Mouse (Mus musculus) embryonic stem cell, embryonic (primary cell): Measurements from ENCODE around the gene Gpr75.

Experiments used
- CTCF ChIA-PET, 4 experiments: fragments of 300-600 bp in 2 of 4; fragments of 350-600 bp in 2 of 4; sonication (Branson Sonifier 250); formaldehyde crosslinking; loops; one replicate each; lab custom pipeline; 2022; ENCODE audit warnings: inconsistent platforms in 2 of 4; lab: Charles Lee
- POLR2A ChIA-PET, 4 experiments: fragments of 300-600 bp in 2 of 4; fragments of 350-600 bp in 2 of 4; sonication (Branson Sonifier 250); formaldehyde crosslinking; loops; one replicate each; lab custom pipeline; 2022; ENCODE audit warnings: antibody characterized with exemption in 4 of 4, inconsistent platforms in 1 of 4; lab: Charles Lee

Gpr75 gene

DNA sequence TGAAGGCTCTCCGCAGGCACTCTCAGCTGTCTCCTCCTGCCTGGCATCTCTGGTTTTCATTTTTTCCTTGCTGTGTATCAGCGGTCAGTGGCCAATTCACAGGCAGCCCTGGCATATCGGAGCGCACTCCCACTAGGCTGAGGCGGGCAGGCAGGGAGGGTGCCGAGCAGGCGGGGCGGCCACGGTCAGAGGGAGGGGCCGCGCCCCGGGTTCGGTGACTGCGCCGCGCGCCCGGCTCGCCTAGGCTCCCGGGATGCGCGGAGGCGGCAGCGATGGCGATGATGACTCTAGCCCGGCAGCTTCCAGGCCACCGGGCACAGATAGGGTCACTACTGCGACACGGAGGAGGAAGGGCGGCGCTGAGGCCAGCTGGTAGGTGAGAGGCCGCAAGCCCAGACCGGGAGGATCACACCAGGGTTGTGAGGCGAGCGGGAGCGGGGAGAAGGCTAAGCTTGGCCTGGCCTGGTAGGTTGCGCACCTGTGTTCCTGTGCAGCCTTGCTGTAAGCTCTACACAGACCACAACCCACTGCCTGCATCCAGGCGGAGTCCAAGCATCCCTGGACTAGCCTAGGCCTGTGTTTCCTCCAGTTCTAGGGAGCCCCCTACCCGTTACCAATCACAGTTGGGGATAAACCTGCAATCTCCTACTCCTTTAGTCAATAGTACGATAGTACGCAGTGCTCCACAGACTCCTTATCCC is at the start of gene Gpr75, which contains the start of gene Asb3:
Gene Gpr75 (plus strand): TSS at position 188 of the 701 bp plus-strand sequence.
Gene Asb3 (plus strand): TSS at position 246 of the 701 bp plus-strand sequence.
- ChIA-PET POLR2A (interaction anchor here in 3 of 4 experiments (0.5 to 1.4 kb wide), 12 partner anchors 11 to 1815 kb away, joined by 3 to 9 read pairs (median 3); partner anchors contain the start of genes Acyp2 (in 1 of the 3) and Stc2 (in 1 of the 3)), CTCF (interaction anchor here in 2 of 4 experiments (0.6 kb wide), 3 partner anchors 63 to 795 kb away, joined by 3 to 4 read pairs (median 3); no protein-coding TSS in a partner anchor)

DNA sequence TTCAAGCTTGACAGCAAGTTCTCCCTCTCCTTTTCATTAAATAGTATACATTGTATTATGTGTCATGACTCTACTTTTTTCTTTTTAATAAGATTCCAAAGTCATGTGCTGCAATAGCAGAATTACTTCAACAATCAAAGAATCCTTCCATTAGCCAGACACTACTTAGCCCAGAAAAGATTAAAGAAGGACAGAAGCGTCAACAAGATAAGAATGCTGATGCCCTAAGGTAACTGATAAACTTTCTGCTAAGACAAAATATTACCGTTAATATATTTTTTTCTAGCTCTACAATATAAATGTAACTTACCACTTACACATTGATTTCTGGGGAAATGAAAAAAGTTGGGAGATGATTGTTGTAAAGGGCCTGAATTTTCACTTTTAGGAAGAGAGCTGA is 46.4 kb upstream of the Gpr75 start:
- ChIA-PET CTCF (no interaction called here), POLR2A (interaction anchor here in 2 of 4 experiments (0.5 to 1.0 kb wide), 2 partner anchors 33 to 45 kb away, joined by 3 read pairs; no protein-coding TSS in a partner anchor)

DNA sequence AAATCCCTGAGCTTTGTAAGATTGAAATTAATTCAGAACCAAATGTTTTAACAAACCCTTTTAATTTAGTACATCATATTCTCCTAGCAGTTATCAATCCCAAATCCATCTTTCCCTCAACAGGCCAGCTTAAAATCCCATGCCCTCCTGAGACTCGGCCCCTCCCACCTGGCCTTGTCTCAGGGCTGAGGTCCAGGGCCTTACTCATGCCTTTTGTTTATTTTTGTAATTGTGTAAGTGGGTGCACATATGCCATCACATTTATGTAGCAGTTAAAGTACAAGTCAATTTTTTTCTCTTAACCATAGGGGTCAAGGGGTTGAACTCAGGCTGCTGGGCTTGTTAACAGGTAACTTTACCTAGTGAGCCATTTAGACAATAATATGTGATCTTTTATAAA is 40.8 kb upstream of the Gpr75 start:
- ChIA-PET CTCF (no interaction called here), POLR2A (no interaction called here)

DNA sequence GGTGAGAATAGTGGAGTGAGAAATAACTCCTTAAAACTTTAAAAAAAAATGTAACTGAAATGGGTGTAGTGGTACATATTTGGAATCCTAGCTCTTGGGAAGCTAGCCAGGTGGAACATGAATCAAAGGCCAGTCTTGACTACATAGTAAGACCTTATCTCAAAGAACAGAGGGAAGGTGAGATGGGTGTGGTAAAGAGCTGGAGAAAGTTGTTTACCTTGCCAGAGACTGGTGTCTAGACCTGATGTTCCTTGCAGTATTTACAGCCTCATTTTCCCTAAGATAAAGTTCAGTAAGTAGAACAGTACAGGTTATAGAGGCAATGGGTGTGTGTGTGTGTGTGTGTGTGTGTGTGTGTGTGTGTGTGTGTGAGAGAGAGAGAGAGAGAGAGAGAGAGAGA is 12.7 kb upstream of the Gpr75 start:
- POLR2A ChIA-PET = interaction anchor here in 2 of 4 experiments (0.7 to 1.4 kb wide), 3 partner anchors 8 to 22 kb away, joined by 3 read pairs; no protein-coding TSS in a partner anchor
- CTCF ChIA-PET = no interaction called here

DNA sequence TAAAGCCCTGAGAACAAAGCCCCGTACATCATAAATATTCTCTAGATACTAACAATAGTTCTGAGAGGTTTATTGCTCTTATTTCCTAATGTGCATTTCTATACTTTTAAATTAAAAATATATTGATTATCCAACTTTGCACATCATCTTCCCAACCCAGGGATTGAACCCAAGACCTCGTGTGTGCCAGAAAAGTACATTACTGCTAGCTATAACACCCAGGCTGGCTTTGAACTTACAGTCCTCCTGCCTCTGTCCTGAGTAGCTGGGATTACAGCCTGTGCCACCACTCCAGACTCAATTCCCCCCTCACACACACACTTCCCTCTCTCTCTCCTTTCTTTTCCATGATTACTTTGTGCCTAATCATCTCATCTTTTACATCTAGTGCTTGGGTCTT is 3.0 kb downstream of the Gpr75 start:
- ChIA-PET POLR2A (interaction anchor here in 1 of 4 experiments (0.6 to 0.7 kb wide), 3 partner anchors 10 to 862 kb away, joined by 3 to 4 read pairs (median 3); partner anchors contain the start of gene Eml6), CTCF (no interaction called here)

DNA sequence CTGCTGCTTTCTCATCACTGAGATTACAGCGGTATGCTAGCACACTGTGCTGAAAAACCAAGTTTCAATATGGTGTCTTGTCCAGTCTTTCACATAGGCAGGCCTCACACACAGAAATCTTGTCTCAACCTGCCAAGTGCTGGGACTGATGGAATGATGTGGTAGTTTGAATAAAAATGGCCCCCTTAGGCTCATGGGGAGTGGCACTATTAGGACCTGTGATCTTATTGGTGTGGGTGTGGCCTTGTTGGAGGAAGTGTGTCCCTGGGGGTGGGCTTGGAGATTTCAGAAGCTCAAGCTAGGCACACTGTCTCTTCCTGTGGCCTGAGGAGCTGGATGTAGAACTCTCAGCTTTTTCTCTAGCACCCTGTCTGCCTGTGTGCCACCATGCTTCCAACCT is 11.0 kb downstream of the Gpr75 start:
- CTCF ChIA-PET = no interaction called here

DNA sequence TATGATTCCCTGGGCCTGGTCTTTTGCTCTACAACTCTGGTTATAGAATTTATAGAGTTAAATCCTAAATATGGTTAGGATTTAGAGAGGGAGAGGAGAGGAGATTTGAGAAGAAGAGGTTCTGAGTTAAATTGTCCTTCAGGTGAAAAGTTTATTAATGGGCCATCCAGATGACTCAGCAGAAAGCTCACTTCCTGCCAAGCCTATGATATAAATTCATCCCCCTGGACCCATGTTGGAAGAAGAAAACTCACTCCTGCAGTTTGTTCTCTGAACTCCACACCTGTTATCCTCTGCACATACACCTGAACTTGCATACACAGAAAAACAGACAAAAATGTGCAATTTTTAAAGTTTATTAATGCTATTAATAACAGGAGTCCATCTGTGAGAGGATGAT is 14.2 kb downstream of the Gpr75 start:
- ChIA-PET POLR2A (no interaction called here), CTCF (no interaction called here)

More for the DNA sequence above, 11.0 kb downstream of the Gpr75 start:
- POLR2A ChIA-PET = interaction anchor here in 1 of 4 experiments (0.9 kb wide), 1 partner anchor 10 kb away, joined by 3 read pairs; no protein-coding TSS in a partner anchor

DNA sequence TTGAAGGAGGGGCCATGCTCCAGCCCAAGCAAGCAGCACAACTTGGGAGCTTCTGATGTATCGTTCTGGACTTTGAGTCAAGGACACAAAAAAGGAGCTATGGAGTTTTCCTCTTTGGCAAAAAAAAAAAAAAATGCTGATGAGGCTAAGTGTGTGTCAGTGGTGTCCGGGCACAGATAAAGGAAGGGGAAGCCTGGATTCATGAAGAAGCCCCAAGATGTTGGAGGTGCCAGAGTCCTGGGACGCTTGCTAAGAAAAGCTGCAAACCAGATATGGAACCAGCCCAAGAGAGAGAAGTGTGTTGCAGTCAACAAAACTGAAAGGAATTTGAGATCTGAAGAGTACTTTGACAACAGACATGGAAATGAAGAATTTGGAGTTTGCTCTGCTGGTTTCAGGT is 27.2 kb downstream of the Gpr75 start:
- ChIA-PET POLR2A (interaction anchor here in 1 of 4 experiments (1.1 kb wide), 1 partner anchor 10 kb away, joined by 3 read pairs; no protein-coding TSS in a partner anchor), CTCF (no interaction called here)

DNA sequence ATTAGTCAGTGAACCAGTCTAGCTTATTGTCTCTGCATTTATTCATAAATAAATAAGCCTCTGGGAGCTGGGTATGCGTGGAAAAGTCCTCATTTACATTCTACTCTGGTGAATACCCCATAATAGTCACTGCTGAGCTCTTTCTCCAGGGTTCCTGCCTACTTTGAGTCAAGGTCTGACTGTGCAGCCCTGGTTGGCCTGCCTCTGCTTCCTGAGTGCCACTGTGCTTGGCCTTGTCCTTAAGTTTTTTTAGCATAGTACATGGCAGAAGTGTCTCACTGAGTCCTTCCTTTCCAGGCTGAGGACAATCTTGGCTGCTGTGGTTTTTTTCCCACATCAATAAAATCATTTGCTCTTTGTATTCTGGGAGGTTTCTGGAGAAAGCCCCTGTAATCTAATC is 35.5 kb downstream of the Gpr75 start:
- POLR2A ChIA-PET = interaction anchor here in 1 of 4 experiments (0.5 kb wide), 1 partner anchor 697 kb away, joined by 3 read pairs; no protein-coding TSS in a partner anchor

DNA sequence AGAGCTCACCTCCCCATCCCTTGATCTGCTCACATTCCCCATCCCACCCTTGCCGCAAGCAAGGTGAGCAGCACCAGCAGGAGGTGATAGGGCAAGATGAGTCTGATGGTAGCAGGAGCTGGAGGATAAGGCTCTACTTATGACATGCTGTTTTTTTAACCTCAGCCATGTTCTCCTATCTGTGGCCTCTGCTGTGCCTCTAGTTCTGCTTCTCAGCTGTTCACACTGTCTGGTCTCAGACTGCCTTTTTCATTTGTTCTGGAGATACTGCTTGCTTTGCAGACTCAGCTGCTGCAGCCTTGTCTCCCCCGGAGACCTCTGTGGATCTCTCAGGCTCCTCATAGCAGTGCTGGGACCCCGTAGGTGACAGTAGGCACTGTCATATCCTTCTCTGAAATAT is 38.1 kb downstream of the Gpr75 start:
- ChIA-PET CTCF (interaction anchor here in 1 of 4 experiments (0.6 kb wide), 1 partner anchor 1204 kb away, joined by 6 read pairs; no protein-coding TSS in a partner anchor), POLR2A (interaction anchor here in 1 of 4 experiments (1.2 to 1.4 kb wide), 2 partner anchors 11 to 51 kb away, joined by 3 to 4 read pairs; no protein-coding TSS in a partner anchor)

More for the DNA sequence above, 35.5 kb downstream of the Gpr75 start:
- CTCF ChIA-PET = interaction anchor here in 1 of 4 experiments (0.6 kb wide), 1 partner anchor 692 kb away, joined by 3 read pairs; no protein-coding TSS in a partner anchor

DNA sequence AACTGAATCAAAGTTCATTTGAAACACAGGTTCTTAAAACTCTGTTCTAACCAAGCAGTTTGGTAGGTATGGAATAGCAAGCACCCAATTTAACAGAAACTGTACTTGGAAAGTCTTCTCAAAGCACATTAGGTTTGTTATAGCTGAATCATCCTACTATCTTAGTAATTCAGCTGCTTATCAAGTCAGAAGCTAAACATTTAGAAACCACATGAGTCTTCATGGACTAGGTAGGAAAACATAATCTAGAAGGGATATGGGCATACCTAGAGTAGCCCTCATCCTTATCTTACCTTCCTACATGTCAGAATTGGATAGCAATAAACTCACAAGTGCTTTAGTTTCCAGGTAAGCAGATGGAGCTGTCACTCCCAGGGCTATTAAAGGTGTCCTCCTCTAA is 42.9 kb downstream of the Gpr75 start:
- CTCF ChIA-PET = no interaction called here
- POLR2A ChIA-PET = interaction anchor here in 1 of 4 experiments (1.0 to 1.4 kb wide), 2 partner anchors 11 to 51 kb away, joined by 3 to 4 read pairs; no protein-coding TSS in a partner anchor

DNA sequence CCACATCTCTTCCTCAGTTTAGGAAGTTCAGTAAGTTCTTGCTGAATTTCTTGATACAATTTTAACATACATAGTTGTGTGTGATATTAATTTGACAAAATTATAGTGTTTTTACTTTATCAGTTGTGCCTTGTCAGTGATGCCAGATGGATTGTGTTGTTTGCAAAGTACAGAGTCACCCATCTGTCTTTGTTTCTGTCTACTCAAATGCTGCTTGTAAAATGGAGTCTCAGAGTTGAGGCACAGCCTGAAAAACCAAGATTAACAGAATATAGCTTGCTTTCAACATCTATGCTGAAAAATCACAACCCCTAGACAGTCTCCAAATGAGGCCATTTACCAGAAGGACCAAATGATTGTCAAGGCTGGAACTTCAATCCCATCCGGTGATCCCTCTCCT is 43.3 kb downstream of the Gpr75 start:
- POLR2A ChIA-PET = interaction anchor here in 1 of 4 experiments (1.0 to 1.2 kb wide), 2 partner anchors 14 to 52 kb away, joined by 3 read pairs; no protein-coding TSS in a partner anchor
- CTCF ChIA-PET = no interaction called here
